Mouse (Mus musculus) fibroblast of lung, adult 2 months (primary cell): ENCODE measurements around the gene Zfp954.
"Not testable (repeated sequence)": the region's sequence is repeated elsewhere in the genome, so short reads cannot be mapped to it uniquely, and the experiment has no call there.

Source experiments
- DNase-seq: peaks from one replicate; pipeline ENCODE4 v3.0.0-alpha.2; 2011; ENCODE audit warnings: low read depth

Gene Zfp954

DNA sequence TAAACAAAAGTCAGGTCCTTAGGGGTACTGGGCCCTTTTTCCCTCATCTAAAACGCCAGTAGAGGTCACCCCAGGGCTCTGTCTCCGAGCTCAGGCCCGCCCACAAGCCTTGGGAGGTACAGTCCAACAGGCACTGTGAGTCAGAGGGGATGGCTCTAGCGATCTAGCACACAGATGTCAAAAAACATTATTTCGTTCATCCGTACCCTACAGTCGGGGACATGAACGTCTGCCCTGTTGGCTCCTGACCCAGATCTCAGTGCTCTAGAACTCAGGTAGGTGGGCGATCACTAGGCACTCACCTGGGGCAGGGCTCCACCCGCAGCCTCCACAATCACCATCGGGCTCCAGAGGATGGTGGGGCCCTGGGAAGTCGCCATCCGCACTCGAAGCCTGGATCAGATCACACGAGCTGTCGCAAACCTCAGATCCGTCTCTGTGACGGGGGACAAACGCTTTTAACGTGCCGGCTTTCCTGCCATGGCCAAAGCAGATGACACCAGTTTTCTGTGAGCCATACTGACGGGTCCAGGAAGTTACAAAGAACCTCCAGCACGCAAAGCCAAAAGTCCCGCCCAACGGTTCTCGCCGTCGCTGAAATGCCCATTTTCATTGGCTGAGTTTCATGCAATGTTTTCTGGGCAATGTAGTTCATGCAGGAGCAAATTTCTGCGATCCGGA is at the start of gene Zfp954:
Zfp954 (minus strand) TSS at position 568 of the 681 bp plus-strand sequence.
- DNase-seq, result peak; percentile 82

DNA sequence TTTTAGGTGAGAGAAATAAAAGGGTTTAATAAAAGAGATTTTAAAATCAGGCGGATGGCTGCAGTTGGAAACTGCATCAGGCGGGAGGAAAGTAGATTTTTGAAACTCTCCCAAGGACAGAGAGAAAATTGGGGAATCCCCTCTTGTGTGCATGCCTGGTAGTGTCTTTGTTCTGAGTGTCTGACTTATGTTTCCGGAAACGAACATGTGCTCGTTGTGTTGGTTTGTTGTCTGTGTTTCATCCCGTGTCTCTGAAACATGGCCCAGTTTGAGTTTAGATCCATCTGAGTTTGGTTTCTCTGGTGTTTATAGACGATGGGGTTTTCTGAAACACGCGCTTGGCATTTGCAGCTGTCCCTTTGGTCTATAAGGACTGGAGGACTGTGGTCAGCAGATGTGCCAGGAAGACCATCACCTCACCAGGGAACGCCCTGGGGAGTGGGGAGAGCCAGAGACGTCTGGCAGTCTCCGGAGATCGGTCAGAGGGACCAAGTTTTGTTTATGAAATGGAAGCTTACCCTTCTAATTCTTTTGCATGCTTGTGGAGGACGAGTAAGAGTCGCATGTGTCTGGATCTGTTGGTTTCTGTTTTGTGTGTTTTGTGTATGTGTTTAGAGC is 24.8 kb upstream of the Zfp954 start:
- DNase-seq, result no peak

GRCm38 (mm10) chr7:7144215-7144614 is 22.9 kb upstream of the Zfp954 start:
- DNase-seq, result no peak

- peak; percentile 39 for DNase-seq
These were observed 15.1 kb upstream of the Zfp954 start, which contains the start of gene Zfp773 for GRCm38 (mm10) chr7:7136379-7136866. Zfp773 (minus strand) TSS chr7:7136755.

GRCm38 (mm10) chr7:7132751-7133150 is 11.5 kb upstream of the Zfp954 start:
- no peak for DNase-seq

DNA sequence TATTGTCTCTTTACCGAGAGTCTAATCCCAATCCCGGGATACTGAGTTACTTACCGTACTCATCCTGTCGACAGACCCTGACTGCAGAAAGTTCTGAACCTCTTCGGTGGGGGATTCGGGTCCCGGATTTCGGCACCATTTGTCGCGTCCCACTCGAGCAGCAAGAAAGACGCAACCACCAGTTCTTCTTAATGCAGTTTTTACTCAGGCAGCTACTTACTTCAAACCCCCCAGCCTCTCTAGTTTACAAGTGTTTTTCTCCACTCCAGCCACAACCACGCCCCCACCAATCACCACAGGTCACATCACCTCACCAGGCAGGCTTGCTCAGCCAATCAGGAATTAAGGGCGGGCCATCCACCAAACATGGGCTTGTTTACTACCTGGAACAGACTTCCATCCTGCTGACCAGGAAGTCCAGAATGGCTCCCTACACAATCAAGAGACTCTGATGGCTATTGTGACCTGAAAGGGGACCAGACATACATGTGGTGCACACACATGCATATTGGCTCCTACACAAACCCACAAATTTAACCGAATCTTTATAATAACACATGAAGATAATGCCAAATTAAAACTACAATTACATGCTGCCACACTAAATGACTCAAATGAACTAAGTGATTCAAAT is 9.3 kb upstream of the Zfp954 start:
- not testable (repeated sequence) for DNase-seq

DNA sequence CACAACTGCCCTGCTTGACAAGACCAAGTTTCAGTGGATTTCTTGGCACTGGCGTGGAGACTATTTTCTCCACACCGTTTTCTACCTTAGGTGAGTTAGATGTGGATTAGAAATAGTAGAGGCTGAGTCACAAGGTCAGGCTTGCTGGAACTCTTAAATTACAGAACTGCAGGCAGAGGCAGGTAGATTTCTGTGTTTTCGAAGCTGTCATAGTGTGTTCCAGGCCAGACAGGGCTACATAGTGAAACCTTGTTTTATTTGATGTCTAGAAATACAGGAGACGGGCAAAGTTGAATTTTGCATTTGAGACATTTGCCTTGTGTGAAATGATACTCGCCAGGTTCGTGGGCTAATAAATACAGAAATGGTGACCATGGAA is 303 bp upstream of the Zfp954 start:
- no peak for DNase-seq

DNA sequence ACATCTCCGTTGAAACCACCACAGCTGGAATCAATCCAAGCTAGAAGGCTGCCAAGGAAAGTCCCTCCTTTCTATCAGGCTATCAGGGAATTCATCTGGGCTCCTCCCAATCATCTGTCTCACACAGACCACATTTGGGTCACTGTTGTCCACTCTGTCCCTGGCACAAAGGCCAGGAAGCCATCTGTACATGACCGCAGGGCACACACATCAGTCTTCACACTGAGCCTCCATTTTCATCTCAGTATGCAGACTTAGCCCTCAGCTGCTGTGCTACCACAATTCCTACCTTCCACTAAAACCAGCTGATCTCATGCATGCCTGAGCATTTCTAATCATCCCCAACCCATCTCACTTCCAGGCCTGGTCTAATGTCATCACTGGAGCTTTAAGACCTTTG is 2.8 kb downstream of the Zfp954 start:
- DNase-seq, result no peak

- no peak for DNase-seq
These were observed 12.8 kb downstream of the Zfp954 start for GRCm38 (mm10) chr7:7108501-7108900.
